Mouse (Mus musculus) brain, embryonic 14.5 days (tissue): ENCODE measurements at regions not wholly inside any gene's neighbourhood (a gene's known extent, or its start where the extent isn't known, plus 50 kb on each side); places are given as distances from the start of the nearest gene placed in this dataset.

Source experiments
- CTCF ChIP-seq: fragments of 200-500 bp; IDR thresholded peaks from 2 replicates; pipeline ENCODE4 v1.5.1; 2012; ENCODE audit warnings: inconsistent platforms, mild to moderate bottlenecking, moderate library complexity, borderline replicate concordance; ENCODE audit not compliant: insufficient read depth, insufficient read length; ENCODE audit errors: extremely low read depth
- POLR2A ChIP-seq: fragments of 200-500 bp; IDR thresholded peaks from 2 replicates; pipeline ENCODE4 v1.6.1; 2012; ENCODE audit warnings: mild to moderate bottlenecking, inconsistent platforms, borderline replicate concordance; ENCODE audit not compliant: poor library complexity, insufficient read depth, insufficient read length, severe bottlenecking; ENCODE audit errors: extremely low read depth

- TF ChIP-seq CTCF (no peak), POLR2A (no peak)
Measured at GRCm38 (mm10) chr2:78754362-78754761, 113.6 kb upstream of the Ube2e3 start.
